Mouse (Mus musculus) limb, embryonic 13.5 days (tissue): ENCODE measurements around the gene Runx3. TPM values are rescaled to one million over a fixed set of nuclear protein-coding genes. Genes with fewer than 3 reads are reported as not detected.

Experiments used
- ATAC-seq: fragments of 200-750 bp; cut with Nextera tagmentation; 2 replicates; pipeline ENCODE4 v1.8.0; 2017; ENCODE audit warnings: low read depth, moderate number of reproducible peaks, moderate TSS enrichment; ENCODE audit not compliant: low FRiP score
- H3K27ac ChIP-seq: fragments of 300-500 bp; sonication (generic); 2 replicates; pipeline ENCODE4 v1.5.1; 2015; ENCODE audit warnings: inconsistent platforms, mild to moderate bottlenecking, moderate library complexity
- H3K27me3 ChIP-seq: fragments of 300-500 bp; sonication (generic); 2 replicates; pipeline ENCODE4 v1.6.1; 2015; ENCODE audit warnings: mild to moderate bottlenecking, inconsistent platforms
- H3K36me3 ChIP-seq: fragments of 300-500 bp; sonication (generic); 2 replicates; pipeline ENCODE4 v1.6.1; 2015; ENCODE audit warnings: inconsistent platforms, mild to moderate bottlenecking, moderate library complexity
- H3K4me1 ChIP-seq: fragments of 300-500 bp; sonication (generic); 2 replicates; pipeline ENCODE4 v1.6.1; 2015; ENCODE audit warnings: inconsistent platforms
- H3K4me2 ChIP-seq: fragments of 300-500 bp; sonication (generic); replicated peaks from 2 replicates; pipeline ENCODE4 v1.6.1; 2015; ENCODE audit warnings: inconsistent platforms, mild to moderate bottlenecking, moderate library complexity
- H3K4me3 ChIP-seq: fragments of 300-500 bp; sonication (generic); 2 replicates; pipeline ENCODE4 v1.5.1; 2015; ENCODE audit warnings: moderate library complexity, mild to moderate bottlenecking, inconsistent platforms
- H3K9ac ChIP-seq: fragments of 300-500 bp; sonication (generic); 2 replicates; pipeline ENCODE4 v1.6.1; 2015; ENCODE audit warnings: mild to moderate bottlenecking, inconsistent platforms
- H3K9me3 ChIP-seq: fragments of 300-500 bp; sonication (generic); 2 replicates; pipeline ENCODE4 v1.6.1; 2016; ENCODE audit warnings: inconsistent platforms
- WGBS: fragments of 180-500 bp; shearing (Covaris S2); methylation state at CpG from one replicate; pipeline ENCODE4 v1.1.7; 2015; 5-methylcytosine and 5-hydroxymethylcytosine counted together
- polyA plus RNA-seq: library from polyadenylated mRNA; unstranded; fragments of >200 nt; fragmentation: Nextera tagmentation; extraction: Ambion mirVana; gene quantifications from 2 replicates; pipeline ENCODE4 v1.2.1, GENCODE M21; 2015

Gene Runx3
- polyA plus RNA-seq, 1 experiment from 2014 or later: 3.7 TPM

GRCm38 (mm10) chr4:135190364-135190763 is 69.9 kb downstream of the Runx3 start:
- H3K4me3 ChIP-seq: no peak overlapping the region
- WGBS: 95% methylated on average over 1 of the region's 1 CpGs
- H3K27ac ChIP-seq: no peak overlapping the region
- ATAC-seq: no peak
- no peaks in the 10 kb centered on the region for H3K36me3 ChIP-seq
- no peak overlapping the region for H3K9ac ChIP-seq
- H3K9me3 ChIP-seq: peaks cover 6% of the 10 kb centered on the region; the same call in 1 of the 2 replicates
- H3K4me2 ChIP-seq: no peak overlapping the region
- H3K4me1 ChIP-seq: no peaks in the 10 kb centered on the region
- H3K27me3 ChIP-seq: peaks cover 13% of the 10 kb centered on the region; the same call in 1 of the 2 replicates

- WGBS: 61% methylated on average over 1 of the region's 1 CpGs
- Histone ChIP-seq H3K36me3 (no peaks in the 10 kb centered on the region), H3K4me2 (no peak overlapping the region), H3K27me3 (peaks cover 13% of the 10 kb centered on the region; the same call in 1 of the 2 replicates), H3K27ac (no peak overlapping the region), H3K4me3 (no peak overlapping the region), H3K9ac (no peak overlapping the region), H3K4me1 (no peaks in the 10 kb centered on the region), H3K9me3 (peaks cover 9% of the 10 kb centered on the region; the same call in 1 of the 2 replicates)
- ATAC-seq: no peak
These were observed 70.7 kb downstream of the Runx3 start for GRCm38 (mm10) chr4:135191185-135191584.

GRCm38 (mm10) chr4:135191604-135192003 is 71.2 kb downstream of the Runx3 start:
- no peak overlapping the region for H3K4me2 ChIP-seq
- no peaks in the 10 kb centered on the region for H3K36me3 ChIP-seq
- no peak overlapping the region for H3K4me3 ChIP-seq
- H3K27me3 ChIP-seq: peaks cover 13% of the 10 kb centered on the region; the same call in 1 of the 2 replicates
- no peak overlapping the region for H3K27ac ChIP-seq
- H3K9me3 ChIP-seq: peaks cover 9% of the 10 kb centered on the region; the same call in 1 of the 2 replicates
- no peaks in the 10 kb centered on the region for H3K4me1 ChIP-seq
- 85% methylated on average over 11 of the region's 11 CpGs for WGBS
- ATAC-seq: no peak
- no peak overlapping the region for H3K9ac ChIP-seq

- H3K27me3 ChIP-seq: peaks cover 16% of the 10 kb centered on the region; the same call in 1 of the 2 replicates
- H3K4me1 ChIP-seq: peaks cover 6% of the 10 kb centered on the region
- no peak overlapping the region for H3K4me3 ChIP-seq
- 54% methylated on average over 5 of the region's 5 CpGs for WGBS
- no peak overlapping the region for H3K27ac ChIP-seq
- H3K9ac ChIP-seq: no peak overlapping the region
- peaks cover 9% of the 10 kb centered on the region; the same call in 1 of the 2 replicates for H3K9me3 ChIP-seq
- H3K4me2 ChIP-seq: no peak overlapping the region
- no peaks in the 10 kb centered on the region for H3K36me3 ChIP-seq
- no peak for ATAC-seq
These were observed 72.4 kb downstream of the Runx3 start for GRCm38 (mm10) chr4:135192841-135193240.

GRCm38 (mm10) chr4:135197857-135198256 is 77.4 kb downstream of the Runx3 start:
- Histone ChIP-seq H3K4me1 (peaks cover 10% of the 10 kb centered on the region), H3K9me3 (peaks cover 9% of the 10 kb centered on the region; the same call in 1 of the 2 replicates), H3K36me3 (no peaks in the 10 kb centered on the region), H3K9ac (no peak overlapping the region), H3K4me2 (no peak overlapping the region), H3K27me3 (peaks cover 19% of the 10 kb centered on the region; the same call in 1 of the 2 replicates), H3K4me3 (no peak overlapping the region), H3K27ac (no peak overlapping the region)
- no peak for ATAC-seq
- WGBS: 68% methylated on average over 8 of the region's 8 CpGs

- WGBS: 81% methylated on average over 16 of the region's 16 CpGs
- Histone ChIP-seq H3K27ac (no peak overlapping the region), H3K9me3 (0 out of 2 replicates have a peak, but pooled peaks cover 4% of the 10 kb centered on the region), H3K4me3 (no peak overlapping the region), H3K27me3 (peaks cover 38% of the 10 kb centered on the region), H3K4me2 (no peak overlapping the region), H3K36me3 (no peaks in the 10 kb centered on the region), H3K4me1 (peaks cover 26% of the 10 kb centered on the region), H3K9ac (no peak overlapping the region)
- no peak for ATAC-seq
These were observed 81.3 kb downstream of the Runx3 start for GRCm38 (mm10) chr4:135201771-135202170.

- 7% methylated on average over 14 of the region's 14 CpGs for WGBS
- H3K9me3 ChIP-seq: 0 out of 2 replicates have a peak, but pooled peaks cover 4% of the 10 kb centered on the region
- peaks cover 17% of the 10 kb centered on the region for H3K4me1 ChIP-seq
- H3K27ac ChIP-seq: no peak overlapping the region
- no peak overlapping the region for H3K9ac ChIP-seq
- H3K4me2 ChIP-seq: peak overlapping the region; percentile 60
- peak overlapping the region; percentile 33 for H3K4me3 ChIP-seq
- no peak for ATAC-seq
- H3K36me3 ChIP-seq: no peaks in the 10 kb centered on the region
- peaks cover 49% of the 10 kb centered on the region for H3K27me3 ChIP-seq
These were observed 82.8 kb downstream of the Runx3 start for GRCm38 (mm10) chr4:135203279-135203678.

- peak overlapping the region; percentile 33 for H3K4me3 ChIP-seq
- H3K4me2 ChIP-seq: peak overlapping the region; percentile 60
- no peaks in the 10 kb centered on the region for H3K36me3 ChIP-seq
- H3K9ac ChIP-seq: no peak overlapping the region; the same call in 1 of the 2 replicates
- peaks cover 49% of the 10 kb centered on the region for H3K27me3 ChIP-seq
- ATAC-seq: no peak
- no peak overlapping the region for H3K27ac ChIP-seq
- 0 out of 2 replicates have a peak, but pooled peaks cover 4% of the 10 kb centered on the region for H3K9me3 ChIP-seq
- H3K4me1 ChIP-seq: peaks cover 16% of the 10 kb centered on the region
- 19% methylated on average over 17 of the region's 17 CpGs for WGBS
These were observed 83.5 kb downstream of the Runx3 start for GRCm38 (mm10) chr4:135203806-135204560.

GRCm38 (mm10) chr4:135204666-135205065 is 84.2 kb downstream of the Runx3 start:
- H3K9ac ChIP-seq: no peak overlapping the region
- peaks cover 49% of the 10 kb centered on the region for H3K27me3 ChIP-seq
- H3K4me1 ChIP-seq: peaks cover 16% of the 10 kb centered on the region
- H3K27ac ChIP-seq: no peak overlapping the region
- H3K4me2 ChIP-seq: no peak overlapping the region
- H3K4me3 ChIP-seq: no peak overlapping the region
- WGBS: 57% methylated on average over 5 of the region's 5 CpGs
- no peaks in the 10 kb centered on the region for H3K36me3 ChIP-seq
- ATAC-seq: no peak
- 0 out of 2 replicates have a peak, but pooled peaks cover 4% of the 10 kb centered on the region for H3K9me3 ChIP-seq

GRCm38 (mm10) chr4:135205254-135205653 is 84.8 kb downstream of the Runx3 start:
- no peak overlapping the region for H3K27ac ChIP-seq
- peaks cover 49% of the 10 kb centered on the region for H3K27me3 ChIP-seq
- H3K4me3 ChIP-seq: no peak overlapping the region
- peaks cover 4% of the 10 kb centered on the region; the same call in 1 of the 2 replicates for H3K9me3 ChIP-seq
- H3K4me1 ChIP-seq: peaks cover 16% of the 10 kb centered on the region
- H3K4me2 ChIP-seq: no peak overlapping the region
- H3K36me3 ChIP-seq: peaks cover 1% of the 10 kb centered on the region; the same call in 1 of the 2 replicates
- no peak overlapping the region for H3K9ac ChIP-seq
- WGBS: 21% methylated on average over 5 of the region's 5 CpGs
- ATAC-seq: no peak

GRCm38 (mm10) chr4:135205711-135206600 is 85.5 kb downstream of the Runx3 start:
- Histone ChIP-seq H3K4me1 (peaks cover 16% of the 10 kb centered on the region), H3K4me3 (peak overlapping the region; percentile 45), H3K9me3 (peaks cover 9% of the 10 kb centered on the region; the same call in 1 of the 2 replicates), H3K9ac (peak overlapping the region; percentile 59), H3K36me3 (peaks cover 7% of the 10 kb centered on the region; the same call in 1 of the 2 replicates), H3K27me3 (peaks cover 49% of the 10 kb centered on the region), H3K4me2 (peak overlapping the region; percentile 88), H3K27ac (no peak overlapping the region)
- 3% methylated on average over 43 of the region's 47 CpGs for WGBS
- ATAC-seq: peak; percentile 67
